Mouse (Mus musculus): Measurements from ENCODE around the gene Igdcc3.

Igdcc3 gene

DNA sequence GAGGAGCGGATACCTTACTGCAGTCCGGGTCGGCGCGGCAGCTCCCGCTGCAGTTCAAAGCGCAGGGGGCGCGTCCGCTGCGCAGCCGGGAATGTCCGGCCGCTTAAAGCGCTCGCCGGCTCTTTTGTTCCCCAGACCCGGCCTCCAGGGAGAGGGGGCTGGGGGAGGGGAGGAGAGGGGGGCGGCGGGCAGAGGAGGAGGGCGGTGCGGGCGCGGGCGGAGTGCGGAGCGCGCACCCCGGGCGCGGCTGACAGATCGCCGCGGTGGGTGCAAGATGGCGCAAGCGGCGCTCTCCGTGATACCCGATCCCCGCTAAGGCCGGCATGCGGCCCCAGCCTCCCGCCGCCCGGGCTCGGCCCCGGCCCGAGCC is at the start of gene Igdcc3:
Gene Igdcc3, plus strand, starts transcription at position 254 of the 370 bp plus-strand sequence.
- DNase-seq: peak in 1 of 2 experiments; percentile 44

DNA sequence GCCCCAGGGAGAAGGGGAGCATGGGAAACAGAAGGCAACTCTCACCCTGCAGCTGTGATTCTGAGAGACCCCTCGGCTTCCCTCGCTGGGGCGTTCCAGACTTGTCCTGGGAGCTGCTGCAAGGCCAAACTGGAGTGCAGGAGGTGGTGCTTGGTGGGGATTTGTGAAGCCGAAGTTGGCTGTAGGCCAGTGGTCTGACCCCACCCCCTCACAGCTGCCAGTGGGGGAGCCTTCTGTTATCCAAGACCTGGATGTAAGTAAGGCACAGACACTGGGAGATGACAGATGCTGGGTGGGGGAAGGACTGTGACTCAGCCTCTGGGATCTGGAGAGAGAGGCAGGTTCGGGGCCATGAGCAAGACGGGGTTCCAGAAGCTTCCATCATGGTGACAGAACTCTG is 46.8 kb upstream of the Igdcc3 start:
- DNase-seq: no peak

DNA sequence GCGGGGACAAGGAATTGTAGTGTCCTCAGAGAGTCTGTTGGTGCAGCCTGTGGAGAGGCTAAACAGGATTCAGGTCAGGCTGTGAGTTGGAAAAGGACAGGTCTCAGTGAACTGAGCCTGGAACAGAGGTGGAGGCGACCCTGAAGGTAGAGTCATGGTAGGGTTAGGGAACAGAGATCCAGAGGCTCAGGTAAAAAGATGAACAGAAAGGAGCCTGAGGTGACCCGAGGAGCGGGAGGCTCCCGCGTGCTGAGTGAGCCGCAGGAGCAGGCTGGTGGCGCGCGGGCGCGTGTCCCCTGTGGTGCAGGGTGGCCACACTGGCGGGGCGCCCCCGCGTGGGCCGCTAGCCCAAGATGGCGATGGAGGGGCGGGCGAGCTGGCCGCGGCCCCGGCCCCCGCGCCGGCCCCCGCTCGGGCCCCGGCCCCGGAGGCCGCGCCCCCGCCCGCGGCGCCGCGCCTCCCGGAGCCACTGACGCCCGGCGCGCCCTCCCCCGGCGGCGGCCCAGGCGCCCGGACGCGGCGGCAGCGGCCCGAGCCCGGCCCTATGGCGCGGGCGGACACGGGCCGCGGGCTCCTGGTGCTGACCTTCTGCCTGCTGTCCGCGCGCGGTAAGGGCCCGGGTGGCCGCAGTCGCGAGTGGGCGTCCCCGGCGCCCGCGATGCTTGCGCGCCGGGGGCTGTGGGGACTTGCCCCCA is 39.9 kb upstream of the Igdcc3 start, which contains the start of gene Igdcc4:
Gene Igdcc4, plus strand, starts transcription at position 496 of the 695 bp plus-strand sequence.
- DNase-seq: peak; percentile 14 to 46

DNA sequence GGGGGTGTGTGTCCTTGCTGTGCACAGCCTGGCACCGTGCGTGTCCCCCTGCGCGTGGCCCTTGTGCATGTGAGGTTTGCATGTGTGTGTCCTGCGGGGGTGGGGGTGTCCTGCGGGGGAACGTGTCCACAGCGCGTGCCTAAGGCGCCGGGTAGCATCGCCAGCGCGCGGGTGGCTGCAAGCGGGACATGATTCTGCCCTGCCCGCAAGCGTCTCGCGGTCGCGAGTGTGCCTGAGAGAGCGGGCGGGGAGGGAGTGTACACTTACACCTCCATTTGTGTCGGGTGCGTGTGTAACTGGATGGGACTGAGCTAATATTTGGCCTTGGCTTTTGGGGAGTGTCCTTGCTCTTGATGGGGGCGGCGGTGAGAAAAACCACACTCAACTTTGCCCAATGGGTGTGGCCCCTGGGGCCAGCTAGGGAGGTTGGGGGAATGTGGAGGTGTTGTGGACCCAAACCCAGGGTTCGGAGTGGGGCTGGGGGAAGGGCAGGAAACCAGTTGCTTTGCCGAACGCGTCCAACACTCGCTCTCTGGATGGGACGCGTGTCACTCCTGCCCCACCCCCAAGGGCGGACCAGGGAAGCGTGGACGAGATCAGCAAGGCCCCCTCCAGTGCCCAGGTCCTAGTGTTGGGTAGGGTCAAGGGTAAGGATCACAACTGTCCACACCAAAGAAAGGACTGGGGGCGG is 39.2 kb upstream of the Igdcc3 start:
- DNase-seq: peak; percentile 22 to 45

DNA sequence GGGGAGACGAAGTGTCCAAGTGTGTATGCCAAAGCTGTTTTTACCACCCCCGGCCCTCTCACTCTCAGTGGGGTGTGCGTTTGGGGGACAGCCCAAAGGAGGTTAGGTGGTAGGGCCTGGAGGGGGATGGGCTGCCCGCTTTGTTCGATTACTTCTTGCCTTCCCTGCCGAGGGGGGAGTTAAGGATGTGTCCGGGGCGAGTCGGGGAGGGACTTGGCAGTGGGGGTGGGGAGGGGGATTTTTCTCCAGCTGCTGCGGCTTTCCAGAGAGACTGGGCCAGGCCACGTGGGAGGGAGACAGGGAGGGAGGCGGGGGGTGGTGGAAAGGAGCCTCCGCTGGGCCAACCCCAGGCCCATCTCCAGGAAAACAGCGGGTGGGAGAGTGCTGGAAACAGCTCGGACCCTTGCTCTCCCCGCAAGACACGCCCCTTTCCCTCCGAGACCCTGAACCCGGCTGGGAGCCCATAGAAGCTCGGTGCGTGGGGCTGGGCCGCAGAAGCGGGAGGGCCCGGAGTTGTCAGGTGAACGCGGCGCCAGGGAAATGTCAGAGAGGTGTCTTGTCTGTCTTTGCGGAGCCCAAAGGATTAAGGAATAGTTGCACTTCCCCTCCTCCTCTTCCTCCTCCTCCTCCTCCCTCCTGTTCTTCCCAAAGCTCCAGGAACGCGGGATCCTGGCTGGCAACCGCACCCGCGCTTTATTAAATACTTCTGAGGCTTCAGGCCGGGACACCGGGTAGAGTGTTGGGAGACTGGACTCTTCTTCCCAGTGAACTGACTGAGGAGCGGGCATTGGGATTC is 38.4 kb upstream of the Igdcc3 start:
- DNase-seq: peak; percentile 25 to 32

DNA sequence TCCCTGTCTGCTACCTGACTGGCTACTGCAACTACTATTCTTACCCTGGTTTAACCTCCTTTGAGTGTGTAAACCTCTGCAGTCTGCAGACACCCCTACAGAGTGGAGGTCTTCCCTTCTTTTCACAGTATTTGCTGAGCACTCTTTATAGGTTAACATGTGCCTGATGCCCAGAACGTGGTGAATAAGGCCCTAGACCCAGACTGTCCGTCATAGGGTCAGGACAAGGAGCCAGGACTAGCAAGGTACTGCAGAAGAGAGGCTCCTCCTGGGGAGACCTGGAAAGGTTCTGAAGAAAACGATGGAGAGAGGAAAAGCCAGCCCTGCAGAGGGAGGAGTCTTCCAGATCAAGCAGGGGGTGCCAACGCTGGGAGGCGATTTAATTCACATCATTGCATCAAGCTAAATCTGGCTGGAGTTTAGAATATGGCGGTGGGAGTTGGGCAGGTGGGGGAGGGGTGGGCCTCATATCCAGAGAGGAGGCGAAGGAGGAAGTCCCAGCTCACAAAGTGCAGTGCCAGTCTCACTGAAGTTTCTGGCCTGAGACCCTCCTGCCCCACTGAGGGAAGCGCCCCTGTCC is 37.7 kb upstream of the Igdcc3 start:
- no peak for DNase-seq

DNA sequence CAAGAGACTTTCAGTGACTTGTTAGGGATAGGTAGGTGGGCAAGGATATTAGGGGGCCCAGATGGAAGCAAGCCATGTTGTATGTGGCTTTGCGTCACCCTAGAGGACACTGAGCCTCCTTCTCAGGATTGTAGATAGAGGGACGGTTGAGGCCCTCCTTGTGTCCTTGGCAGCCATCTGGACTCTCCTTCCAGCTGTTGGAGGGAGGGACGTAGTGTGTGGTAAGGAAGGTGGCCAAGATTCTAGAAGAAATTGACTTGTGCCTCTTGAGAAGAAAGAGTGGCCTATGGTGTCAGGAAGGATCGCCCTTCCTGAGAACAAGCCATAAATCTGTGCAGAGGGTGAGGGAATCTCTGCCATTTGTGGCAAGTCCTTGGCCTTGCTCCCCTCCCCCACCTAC is 34.2 kb upstream of the Igdcc3 start:
- no peak for DNase-seq

DNA sequence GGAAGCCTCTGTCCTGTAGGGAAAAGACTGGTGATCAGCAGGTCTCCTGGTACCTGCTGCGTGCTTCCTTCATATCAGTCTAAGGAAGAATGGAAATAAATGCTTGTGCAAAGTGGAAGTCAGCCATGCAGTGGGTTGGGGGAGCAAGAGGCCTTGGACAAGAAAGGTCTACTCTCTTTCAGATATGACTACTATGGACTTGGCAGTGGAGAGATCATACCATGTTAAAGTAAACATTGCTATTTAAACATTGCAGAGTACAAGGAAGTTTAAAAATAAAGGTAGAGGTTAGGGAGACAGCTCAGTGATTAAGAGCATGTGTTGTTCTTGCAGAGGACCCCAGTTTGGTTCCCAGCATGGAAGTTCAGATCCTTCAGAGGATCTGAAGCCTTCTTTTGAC is 33.1 kb upstream of the Igdcc3 start:
- DNase-seq: no peak

DNA sequence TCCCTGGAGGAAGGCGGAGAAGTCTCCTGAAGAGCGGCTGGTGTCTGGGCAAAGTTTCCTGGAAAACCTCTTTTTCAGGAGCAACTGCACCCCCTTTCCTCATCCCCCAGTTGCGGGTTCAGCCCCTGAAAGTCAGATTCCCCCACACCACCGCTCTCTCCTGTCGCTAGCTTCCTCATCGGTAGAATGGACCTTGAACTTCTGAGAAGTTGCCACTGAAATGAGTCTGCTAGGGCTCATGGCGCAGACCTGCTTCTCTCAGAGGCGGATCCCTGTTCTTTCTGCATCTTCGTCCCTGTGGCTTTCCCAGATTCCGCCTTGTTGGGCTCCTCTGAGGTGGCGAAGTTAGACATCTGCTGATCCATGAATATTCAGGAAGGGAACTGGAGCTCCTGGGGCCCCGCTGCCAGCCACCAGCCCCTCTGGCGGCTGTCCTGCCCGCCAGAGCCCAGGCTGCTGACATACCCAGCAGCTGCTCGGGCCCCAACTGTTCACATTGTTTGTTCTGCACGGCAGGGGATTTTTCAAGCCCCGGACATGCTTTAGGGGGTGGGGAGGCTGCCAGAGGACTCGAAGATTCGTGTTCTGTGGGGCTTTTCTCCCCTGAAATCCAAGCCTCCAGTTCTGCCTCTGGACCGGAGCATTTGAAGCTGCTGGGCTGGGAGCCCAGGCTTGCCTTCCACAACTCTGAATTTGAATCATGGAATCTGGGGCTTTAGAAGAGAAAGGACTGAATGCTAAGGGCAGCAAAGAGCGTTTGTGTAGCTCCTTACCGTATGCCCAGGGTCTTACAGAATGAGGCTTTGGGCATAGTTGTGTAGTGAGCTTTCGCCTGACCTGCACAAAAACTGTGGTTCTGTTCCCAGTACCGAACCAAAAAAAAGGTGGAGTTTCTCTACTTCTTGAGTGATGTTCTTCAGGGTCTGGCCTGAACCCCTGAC is 31.6 kb upstream of the Igdcc3 start:
- DNase-seq: peak; percentile 20 to 25

DNA sequence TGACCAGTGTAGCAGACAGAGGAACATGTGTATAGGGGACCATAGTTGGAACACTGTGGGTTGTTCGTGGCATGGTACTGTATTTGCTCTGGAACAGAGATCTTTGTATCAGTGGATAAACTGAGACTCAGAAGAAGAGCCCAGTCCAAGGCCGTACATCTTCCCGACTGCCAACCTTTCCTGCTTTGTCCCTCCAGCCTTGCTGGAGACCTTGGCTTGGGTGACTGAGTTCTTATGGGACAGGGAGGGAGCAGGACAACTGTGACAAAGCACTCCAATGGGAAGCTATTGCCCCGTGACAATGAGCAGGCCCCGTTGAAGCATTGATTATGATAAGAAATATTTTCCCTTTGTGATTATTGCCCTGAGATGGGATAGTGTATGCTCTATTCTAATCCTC is 29.3 kb upstream of the Igdcc3 start:
- DNase-seq: no peak

DNA sequence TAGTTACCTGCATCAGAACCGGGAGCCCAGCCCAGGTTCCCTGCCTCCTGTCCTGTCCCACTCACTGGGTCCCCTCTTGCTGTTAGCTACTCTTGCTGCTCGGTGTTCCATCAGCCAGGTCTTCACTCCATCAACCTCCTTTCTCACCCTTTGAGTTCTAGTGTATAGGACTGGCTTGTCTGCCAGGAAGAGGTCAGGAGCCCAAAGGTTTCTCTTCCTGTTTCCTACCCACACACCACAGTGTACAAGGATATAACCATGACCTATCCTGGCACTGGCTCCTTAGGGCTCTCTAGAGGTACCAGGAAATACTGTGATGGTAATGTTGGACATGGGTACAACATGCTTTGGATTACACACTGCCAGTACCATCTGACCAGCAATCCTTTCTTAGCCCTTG is 27.3 kb upstream of the Igdcc3 start:
- no peak for DNase-seq

DNA sequence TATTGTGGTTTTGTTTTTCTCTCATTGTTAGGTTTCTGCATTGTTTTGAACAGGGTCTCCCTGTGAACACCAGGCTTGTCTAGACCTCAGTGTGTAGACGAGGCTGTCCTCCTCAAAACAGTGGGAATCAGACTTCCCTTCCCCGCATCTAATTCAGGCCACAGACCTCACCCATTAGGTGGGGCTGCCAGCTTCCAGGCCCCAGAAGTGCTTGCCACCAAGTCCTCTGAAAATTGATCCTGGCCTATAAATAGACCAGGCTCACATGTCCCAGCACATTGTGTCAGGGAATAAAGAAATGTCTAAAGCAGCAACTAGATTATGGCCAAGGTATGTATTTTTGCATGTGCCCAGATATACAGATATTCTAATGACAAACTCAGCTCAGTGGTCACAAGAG is 25.1 kb upstream of the Igdcc3 start:
- no peak for DNase-seq

DNA sequence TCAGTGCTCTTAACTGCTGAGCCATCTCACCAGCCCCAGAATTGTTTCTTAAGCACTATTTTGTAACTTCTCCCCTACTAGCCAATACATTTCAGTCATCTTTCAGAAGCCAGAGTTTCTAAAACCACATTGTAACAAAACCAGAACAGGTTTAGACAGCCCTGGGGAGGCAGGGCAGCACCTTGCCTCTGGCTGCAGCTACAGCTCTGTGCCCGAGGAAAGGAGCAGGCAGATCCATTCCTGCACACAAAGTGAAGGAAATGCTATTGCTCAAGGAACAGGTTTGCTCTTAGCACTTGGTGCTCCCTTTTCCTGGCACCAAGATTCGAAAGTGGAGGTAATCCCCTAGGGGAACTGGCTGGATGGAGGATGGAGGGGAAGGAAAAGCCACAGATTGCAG is 23.5 kb upstream of the Igdcc3 start:
- DNase-seq: no peak

DNA sequence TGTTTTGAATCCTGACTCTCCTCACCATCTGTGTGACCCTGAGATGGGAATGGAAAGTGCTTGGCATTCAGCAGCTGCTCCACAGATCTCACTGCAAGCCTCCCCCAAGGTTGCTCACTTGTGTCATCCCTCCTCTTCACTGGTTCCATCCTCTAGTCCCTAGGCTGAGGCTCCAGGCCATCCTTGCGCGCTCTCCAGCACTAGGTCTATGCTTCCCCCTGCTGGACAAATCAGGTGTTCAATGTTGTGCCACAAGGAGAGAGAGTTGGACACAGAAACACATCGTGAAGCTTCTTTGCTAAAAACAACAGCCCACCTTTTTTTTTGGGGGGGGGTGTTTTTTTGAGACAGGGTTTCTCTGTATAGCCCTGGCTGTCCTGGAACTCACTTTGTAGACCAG is 20.1 kb upstream of the Igdcc3 start:
- peak; percentile 65 to 73 for DNase-seq

DNA sequence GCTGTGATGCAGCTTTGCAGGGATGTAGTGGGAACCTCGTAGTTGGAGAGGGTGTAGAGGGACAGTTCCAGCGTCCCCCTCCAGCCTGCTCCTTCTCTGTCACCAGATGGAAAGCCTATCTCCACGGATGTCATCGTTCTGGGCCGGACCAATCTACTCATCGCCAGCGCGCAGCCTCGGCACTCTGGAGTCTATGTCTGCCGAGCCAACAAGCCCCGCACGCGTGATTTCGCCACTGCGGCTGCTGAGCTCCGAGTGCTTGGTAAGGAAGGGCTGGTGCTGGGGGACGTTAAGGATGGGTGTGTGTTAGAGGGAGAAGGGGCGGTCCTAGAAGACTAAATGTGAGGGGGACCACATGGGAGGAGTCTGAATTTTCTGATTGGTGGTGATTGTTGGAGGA is 18.4 kb upstream of the Igdcc3 start:
- no peak for DNase-seq

DNA sequence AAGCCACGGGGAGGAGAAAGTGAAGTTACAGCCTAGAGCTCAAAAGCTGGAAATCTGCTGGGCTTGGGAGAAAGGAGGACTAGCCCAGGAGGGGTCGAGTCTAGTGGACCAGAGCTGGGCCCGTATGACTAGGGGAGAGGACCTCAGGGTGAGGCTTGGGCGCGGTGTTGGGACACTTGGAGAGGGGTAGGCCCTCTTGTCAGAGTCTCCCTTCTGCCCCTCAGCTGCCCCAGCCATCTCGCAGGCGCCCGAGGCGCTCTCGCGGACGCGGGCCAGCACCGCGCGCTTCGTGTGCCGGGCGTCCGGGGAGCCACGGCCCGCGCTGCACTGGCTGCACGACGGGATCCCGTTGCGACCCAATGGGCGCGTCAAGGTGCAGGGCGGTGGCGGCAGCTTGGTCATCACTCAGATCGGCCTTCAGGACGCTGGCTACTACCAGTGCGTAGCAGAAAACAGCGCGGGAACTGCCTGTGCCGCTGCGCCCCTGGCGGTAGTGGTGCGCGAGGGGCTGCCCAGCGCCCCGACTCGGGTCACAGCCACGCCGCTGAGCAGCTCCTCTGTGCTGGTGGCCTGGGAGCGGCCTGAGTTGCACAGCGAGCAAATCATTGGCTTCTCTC is 17.3 kb upstream of the Igdcc3 start:
- DNase-seq: peak; percentile 53 to 64

DNA sequence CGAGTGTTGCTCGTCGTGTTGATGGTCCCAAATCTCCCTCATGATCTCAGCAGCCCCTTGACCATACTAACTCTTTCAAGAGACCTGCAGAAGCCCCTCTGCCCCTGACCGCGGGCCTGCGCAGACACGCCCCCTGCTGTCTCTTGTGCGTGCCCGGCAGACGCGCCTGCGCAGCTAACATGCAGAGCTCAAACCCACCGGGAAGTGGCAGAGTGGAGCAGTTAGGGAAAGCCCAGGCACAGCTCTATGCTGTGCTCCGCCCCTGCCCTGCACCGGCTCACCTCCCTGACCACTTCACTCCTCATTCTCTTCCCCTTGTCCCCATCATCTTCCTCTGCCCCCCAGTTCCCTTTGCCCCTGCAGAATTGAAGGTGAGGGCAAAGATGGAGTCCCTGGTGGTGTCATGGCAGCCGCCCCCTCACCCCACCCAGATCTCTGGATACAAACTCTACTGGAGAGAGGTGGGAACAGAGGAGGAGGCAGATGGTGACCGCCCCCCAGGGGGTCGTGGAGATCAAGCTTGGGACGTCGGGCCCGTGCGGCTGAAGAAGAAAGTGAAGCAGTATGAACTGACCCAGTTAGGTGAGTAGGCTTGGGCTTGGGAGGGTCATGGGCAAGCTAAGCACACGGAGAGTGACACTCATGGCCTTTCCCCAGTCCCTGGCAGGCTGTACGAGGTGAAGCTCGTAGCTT is 12.7 kb upstream of the Igdcc3 start:
- DNase-seq: no peak

DNA sequence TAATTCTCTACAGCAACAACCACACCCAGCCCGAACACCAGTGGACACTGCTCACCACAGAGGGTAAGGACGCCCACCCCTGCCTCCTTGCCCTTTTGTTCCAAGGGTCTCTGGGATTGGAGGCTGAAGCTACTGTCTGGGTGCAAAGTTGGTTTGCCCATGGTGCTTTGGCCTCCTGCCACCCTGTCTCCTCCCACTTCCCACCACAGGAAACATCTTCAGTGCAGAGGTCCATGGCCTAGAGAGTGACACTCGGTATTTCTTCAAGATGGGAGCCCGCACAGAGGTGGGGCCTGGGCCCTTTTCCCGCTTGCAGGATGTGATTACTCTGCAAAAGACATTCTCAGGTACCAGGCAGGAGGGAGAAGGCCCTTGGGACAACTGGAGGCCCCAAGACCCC is 9.3 kb upstream of the Igdcc3 start:
- no peak for DNase-seq

DNA sequence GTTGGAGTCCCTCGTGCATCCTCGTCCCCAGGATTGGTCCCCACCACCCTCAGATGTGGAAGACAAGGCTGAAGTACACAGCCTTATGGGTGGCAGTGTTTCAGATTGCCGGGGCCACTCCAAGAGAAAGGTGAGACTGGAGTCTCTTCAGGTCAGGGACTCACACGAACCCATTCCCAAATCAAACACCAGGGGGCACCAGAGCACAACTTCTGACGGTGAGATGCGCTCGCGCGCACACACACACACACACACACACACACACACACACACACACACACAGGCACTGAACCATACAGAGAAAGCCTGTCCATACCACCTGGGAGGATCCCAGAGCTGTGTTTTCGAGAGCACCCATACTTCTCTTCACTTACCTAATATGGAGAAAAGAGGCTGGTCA is 7.2 kb upstream of the Igdcc3 start:
- peak; percentile 73 to 83 for DNase-seq

DNA sequence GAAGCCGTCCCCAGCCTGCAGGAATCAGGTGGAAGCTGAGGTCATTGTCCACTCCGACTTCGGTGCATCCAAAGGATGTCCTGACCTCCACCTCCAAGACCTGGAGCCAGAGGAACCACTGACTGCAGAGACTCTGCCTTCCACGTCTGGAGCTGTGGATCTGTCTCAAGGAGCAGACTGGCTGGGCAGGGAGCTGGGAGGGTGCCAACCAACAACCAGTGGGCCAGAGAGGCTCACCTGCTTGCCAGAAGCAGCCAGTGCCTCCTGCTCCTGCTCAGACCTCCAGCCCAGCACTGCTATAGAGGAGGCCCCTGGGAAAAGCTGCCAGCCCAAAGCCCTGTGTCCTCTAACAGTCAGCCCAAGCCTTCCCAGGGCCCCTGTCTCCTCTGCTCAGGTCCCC is 5.9 kb upstream of the Igdcc3 start:
- no peak for DNase-seq

DNA sequence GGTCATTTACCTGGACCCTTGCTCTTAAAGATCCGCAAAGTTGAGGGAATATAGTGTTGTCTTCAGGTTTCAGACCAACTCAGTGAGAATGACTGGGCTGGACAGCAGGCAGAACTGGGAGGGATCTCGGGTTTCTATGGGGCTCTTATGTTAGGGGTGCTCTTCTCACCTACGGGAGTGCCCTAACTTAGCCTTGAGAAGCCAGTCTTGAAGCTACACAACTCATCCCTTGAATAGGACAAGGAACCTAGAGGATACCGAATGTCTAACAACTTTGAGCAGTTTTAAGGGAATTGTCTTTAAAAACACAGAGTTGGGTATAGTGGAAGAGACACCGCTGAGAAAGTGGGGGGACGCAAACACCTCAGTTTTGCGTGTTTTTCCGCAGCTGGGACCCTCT is 498 bp upstream of the Igdcc3 start:
- DNase-seq: no peak

Measured in cerebellum, adult 18-20 months (tissue).